Mouse (Mus musculus) liver, adult 2 months (tissue): ENCODE data around the gene Fer.

Experiments
- CTCF ChIP-seq: fragments of 200-500 bp; IDR thresholded peaks from 2 replicates; pipeline ENCODE4 v1.5.1; 2011; ENCODE audit warnings: low read depth, low read length, control low read depth
- POLR2A ChIP-seq: fragments of 200-500 bp; IDR thresholded peaks from 2 replicates; pipeline ENCODE4 v1.6.1; 2011; ENCODE audit warnings: low read length, control low read depth; ENCODE audit not compliant: insufficient read depth; ENCODE audit errors: extremely low read depth

DNA sequence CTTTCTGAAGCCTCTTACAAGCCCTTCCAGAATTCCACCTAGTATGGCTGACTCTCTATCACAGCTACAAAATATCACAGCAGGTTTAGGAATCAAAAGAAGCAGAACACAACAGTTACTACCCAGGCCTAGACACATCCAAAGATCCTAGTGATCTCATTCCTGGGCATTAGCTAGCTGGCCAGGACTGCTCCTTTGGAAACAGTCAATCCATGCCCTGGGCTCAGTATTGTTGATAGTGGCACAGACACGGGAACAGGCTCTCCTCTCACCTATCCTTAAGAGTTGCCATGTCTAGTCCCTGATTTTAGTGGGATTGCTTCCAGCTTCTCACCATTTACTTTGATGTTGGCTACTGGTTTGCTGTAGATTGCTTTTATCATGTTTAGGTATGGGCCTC lies 20.6 kb upstream of the Fer start:
- TF ChIP-seq CTCF, result no peak
- TF ChIP-seq POLR2A, result no peak
